Mouse (Mus musculus) thymus, postnatal 10 days (tissue): ENCODE results near the gene Scn4a.
"Not testable (repeated sequence)": the region's sequence is repeated elsewhere in the genome, so short reads cannot be mapped to it uniquely, and the experiment has no call there.

Experiments
- DNase-seq, 2 experiments: peaks; one replicate each; pipeline ENCODE4 v3.0.0; 2021; ENCODE audit warnings: low spot score in 2 of 2

Scn4a gene

DNA sequence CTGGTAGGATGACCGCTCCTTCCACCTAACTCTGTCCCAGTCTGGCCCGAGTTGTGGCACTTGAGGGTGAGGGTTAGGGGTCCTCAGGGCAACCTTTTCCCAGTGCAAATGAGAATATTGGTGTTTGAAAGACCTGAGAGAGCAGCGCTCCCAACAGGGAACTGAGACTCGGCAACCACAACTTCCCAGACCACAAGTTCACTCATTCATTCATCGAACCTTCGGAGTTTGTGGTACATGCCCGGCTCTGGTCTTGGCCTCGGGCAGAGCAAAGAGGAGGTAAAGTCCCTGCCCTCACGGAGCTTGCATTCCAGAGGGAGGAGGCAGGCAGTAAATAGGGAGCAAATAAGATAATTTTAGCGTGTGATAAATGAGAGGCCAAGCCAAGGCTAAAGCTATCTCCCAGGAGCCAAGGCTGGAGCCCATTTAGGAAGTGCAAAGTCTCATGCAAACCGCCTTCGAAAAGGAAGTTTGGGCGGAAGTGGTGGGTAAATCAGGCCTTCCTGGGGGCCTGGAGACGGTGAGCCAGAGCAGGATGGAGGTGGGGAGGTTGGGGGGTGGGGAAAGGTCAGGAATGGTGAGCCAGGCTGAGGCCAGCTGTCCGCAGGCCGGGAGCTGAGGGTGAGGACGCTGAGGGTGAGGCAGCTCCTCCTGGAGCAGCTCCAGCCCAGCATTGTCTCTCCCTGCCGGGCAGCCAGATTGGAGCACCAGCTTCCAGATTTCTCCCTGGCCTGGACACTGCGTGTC is 2.5 kb upstream of the Scn4a start:
- DNase-seq: no peak

DNA sequence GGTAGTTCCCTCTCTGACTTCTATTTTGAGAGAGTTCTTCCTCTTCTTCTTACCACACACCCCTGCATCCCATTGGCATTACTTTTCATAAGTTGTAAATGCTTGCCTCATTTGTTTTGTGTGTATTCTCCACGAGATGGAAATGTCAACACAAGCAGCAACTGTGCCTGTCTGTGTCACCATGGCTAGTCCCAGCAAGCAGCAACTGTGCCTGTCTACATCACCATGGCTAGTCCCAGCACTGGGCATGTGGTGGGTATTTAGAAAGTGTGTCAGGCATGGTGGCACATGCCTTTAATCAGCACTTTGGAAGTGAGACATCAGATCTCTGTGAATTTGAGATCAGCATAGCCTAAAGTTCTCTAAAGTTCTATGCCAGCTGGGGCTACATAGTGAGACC is 1.1 kb upstream of the Scn4a start:
- no peak for DNase-seq

- DNase-seq: no peak
Observed at GRCm38 (mm10) chr11:106351941-106352340, 1.1 kb downstream of the Scn4a start.

DNA sequence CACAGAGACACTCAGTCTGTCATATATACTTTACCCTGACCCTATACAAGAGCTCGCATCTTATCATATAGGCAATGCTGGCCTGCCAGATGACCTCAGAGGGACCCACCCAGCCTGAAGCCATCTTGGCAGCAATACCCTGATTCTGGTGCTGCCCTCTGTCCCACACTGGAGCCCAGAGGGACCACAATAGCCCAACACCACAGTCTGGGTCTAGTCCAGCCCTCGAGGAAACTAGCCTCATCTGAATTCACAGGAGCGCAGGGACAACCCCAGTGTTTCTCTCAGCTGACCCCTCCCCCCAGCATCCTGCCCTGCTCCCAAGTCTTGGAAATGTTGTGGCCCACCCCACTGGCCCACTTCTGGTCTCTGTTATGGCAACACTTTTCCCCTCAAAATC is 1.8 kb downstream of the Scn4a start:
- DNase-seq: no peak

DNA sequence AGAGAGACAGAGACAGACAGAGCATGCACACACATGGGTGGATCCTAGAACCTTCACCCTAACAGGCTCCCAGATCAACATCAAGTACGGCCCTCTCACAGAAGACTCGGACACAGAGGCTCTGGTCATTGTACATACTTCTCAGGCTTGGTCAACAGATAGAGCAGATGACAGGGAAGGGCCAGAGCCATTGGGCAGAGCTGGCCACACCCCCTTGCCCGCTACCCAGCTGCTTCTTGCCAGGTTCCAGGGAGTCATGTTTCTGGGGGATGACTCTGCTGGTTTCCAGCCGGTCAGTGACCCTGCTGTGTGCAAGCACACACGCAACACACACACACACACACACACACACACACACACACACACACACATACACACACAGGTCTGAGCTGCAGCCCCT is 2.2 kb downstream of the Scn4a start:
- DNase-seq: no peak

DNA sequence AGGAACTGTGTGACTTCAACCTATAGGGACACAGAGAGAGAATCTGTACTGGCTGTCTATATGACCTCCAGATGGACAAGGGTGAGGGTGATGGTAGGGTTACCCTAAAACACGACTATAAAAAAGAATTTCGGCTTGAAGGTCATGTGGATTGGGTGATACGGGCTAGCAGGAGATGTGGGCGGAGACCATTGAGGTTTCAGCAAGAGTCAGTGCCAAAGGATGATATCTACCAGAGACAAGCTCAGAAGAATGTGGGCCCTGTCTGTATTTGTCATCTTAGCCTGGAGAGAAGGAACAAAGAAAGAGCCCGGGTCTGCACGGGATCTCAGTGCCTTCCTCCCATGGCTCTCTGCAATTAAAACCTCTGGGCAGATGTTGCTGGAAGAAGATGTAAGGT is 3.3 kb downstream of the Scn4a start:
- no peak for DNase-seq

- no peak for DNase-seq
Observed at GRCm38 (mm10) chr11:106344910-106345309, 8.2 kb downstream of the Scn4a start.

DNA sequence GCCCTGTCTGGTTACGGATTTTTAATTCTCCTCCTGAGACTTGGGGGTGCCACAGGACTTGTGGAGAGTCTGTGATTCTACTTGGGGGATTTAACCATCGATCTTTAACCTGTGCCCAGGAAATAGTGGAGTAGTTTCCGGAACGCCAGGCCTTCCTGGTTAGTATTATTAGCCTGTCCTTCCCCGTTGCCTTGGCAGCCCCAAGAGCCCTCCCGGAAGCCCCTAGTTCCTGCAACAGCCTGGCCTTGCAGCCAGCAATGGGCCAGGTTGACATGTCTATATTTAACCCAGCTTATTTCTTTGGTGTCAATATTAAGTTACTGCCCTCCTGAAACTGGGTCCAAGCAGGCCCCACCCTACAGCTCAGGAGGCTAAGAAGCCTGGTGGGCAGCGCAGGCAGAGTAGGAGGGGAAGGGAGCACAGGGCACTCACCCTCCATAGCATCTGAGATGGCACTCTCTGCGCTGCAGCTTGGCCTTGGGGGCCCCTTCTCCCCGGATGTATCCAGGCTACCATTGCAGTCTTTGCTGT is 12.0 kb downstream of the Scn4a start:
- DNase-seq: no peak

- not testable (repeated sequence) for DNase-seq
Observed at GRCm38 (mm10) chr11:106339323-106339722, 13.8 kb downstream of the Scn4a start.

- DNase-seq: no peak
Observed at GRCm38 (mm10) chr11:106338870-106339269, 14.2 kb downstream of the Scn4a start.

DNA sequence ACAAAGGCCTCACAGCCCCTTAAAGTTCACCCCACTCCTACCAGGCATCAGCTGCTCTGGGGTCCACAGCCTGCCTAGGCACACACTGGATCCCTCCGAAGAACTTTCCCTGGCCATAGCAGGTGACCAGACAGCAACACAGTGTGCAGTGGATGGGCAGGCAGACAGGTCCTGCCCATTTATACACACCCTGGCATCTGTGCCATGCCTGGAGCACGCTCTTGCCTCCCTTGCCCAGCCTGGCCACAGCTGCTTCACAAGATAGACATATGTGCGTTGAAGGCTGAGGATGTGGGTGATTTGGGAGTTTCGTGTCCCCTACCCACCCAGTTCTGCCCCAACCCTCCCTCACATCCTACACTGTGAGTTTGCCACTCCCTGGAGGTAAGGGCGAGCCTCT is 15.1 kb downstream of the Scn4a start:
- no peak for DNase-seq

DNA sequence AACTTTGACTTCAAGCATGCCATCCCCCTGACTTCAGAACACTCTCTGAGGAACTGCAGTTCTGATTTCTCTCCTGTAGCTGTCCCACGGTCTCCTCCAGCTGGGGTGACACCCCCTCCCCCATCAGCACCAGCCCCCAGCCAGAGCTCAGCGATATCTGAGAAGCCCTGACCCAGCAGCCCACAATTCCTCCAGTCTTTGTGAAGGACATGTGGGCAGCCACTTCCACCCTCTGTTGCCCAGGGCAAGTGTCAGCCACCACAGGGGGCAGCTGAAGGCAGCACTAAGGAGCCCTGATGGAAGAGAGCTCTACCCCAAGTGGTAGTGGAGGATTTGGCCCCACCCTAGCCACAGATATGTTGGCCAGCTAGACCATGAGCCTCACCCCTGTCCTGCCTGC is 19.0 kb downstream of the Scn4a start:
- no peak for DNase-seq

DNA sequence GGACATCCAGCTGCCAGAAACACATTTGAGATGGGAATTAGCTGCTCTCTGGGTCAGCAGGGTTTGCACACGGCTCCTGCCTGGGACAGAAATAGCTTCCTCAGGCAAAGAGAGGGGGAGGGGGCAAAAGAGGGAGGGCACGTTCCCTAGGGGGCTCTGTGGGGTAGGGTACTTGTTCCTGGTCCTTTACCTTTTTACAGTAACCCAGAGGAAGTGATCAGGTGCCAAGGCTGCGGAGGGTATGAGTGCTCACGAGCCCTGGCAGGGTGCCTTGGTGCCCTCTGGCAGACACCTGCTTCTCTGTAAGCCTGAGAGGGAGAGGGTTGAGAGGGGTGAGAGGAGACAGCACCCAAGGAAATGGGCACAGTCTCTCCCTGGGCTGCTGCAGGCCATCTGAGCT is 20.6 kb downstream of the Scn4a start:
- no peak for DNase-seq

GRCm38 (mm10) chr11:106329682-106330081 is 23.4 kb downstream of the Scn4a start:
- peak; percentile 56 to 70 for DNase-seq

DNA sequence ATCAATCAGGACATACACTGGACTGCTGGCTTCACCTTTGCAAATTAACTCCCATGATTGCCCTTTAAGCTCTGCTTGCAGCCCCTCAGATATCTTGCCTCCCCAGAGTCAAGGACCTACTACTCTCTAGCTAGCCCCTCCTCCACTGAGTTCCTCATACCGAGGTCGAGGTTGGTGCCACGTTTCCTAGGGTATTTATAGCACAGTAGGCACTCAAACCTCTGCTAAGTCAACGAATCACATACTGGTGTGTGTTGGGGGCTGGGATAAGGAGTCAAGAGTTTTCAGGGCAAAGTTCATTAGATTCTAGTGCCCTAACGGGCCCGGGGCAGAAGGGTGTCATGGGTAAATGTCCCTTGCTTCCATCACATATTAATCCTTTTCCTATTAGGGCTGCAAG is 24.0 kb downstream of the Scn4a start:
- no peak for DNase-seq

- no peak for DNase-seq
Observed at GRCm38 (mm10) chr11:106328521-106328920, 24.6 kb downstream of the Scn4a start.

GRCm38 (mm10) chr11:106326475-106326874 is 26.6 kb downstream of the Scn4a start:
- DNase-seq: no peak

- peak; percentile 68 to 87 for DNase-seq
Observed at GRCm38 (mm10) chr11:106325566-106326206, 27.4 kb downstream of the Scn4a start.

DNA sequence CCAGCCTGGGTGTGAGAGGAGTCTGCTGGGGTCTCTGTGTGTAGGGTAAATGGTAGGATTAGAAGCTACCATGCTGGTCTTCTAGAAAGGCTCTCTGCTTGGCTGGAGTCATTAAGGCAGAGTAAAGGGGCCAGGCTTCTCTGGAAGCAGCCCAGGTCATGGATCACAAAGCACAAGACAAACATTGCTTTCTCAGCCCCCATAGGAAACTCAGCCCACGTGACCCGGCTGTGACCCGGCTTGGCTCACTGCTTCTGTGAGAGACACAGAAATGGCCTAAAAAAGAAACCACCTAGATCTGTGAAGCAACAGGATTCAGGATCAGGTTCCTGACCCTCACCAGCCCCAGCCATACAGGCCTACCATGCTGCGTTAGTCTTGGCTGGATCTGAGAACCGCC is 28.2 kb downstream of the Scn4a start:
- no peak for DNase-seq

- no peak for DNase-seq
Observed at GRCm38 (mm10) chr11:106318406-106319366, 34.4 kb downstream of the Scn4a start.

- DNase-seq: peak; percentile 59 to 61
Observed at GRCm38 (mm10) chr11:106317801-106318200, 35.3 kb downstream of the Scn4a start.

DNA sequence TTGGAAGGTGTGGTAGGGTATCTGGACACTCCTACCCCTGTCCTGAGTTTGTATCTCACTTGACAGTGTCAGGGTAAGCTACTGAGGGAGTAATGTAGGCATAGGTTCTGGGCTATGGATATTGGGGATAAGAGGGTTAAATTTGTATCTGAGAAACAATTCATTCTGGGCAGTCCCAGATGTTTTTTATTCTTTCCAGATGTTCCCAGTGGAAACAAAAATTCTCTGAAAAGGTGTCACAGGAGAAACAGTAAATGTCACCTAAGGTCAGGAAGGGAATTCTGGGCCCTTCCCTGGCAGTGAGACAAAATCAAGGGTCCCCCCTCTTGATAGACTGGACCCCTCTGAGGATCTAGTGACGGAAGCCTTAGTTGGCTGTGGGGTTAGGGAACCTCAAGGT is 36.7 kb downstream of the Scn4a start:
- DNase-seq: no peak
